Mouse (Mus musculus) CD4-positive, CD25-positive, alpha-beta regulatory T cell, adult 2 months (primary cell): Measurements from ENCODE around the gene Ing4.

Experiments used
- DNase-seq: peaks from one replicate; pipeline ENCODE4 v3.0.0-alpha.2; 2012; ENCODE audit warnings: low read depth, low spot score

Ing4 gene

GRCm38 (mm10) chr6:125039533-125040153 lies at the start of gene Ing4:
Gene Ing4, plus strand, starts transcription at chr6:125039760.
- peak; percentile 97 for DNase-seq

- DNase-seq: no peak
Observed at GRCm38 (mm10) chr6:124992241-124992640, 47.3 kb upstream of the Ing4 start.

- DNase-seq: no peak
Observed at GRCm38 (mm10) chr6:124993365-124993764, 46.2 kb upstream of the Ing4 start.

GRCm38 (mm10) chr6:124993876-124994275 lies 45.7 kb upstream of the Ing4 start:
- no peak for DNase-seq

- no peak for DNase-seq
Observed at GRCm38 (mm10) chr6:124995246-124995645, 44.3 kb upstream of the Ing4 start.

GRCm38 (mm10) chr6:124995831-124996403 lies 43.6 kb upstream of the Ing4 start:
- DNase-seq: no peak

- peak; percentile 84 for DNase-seq
Observed at GRCm38 (mm10) chr6:124996551-124997501, 42.7 kb upstream of the Ing4 start, which contains the start of gene Pianp. Gene Pianp, plus strand, starts transcription at chr6:124996694.

- no peak for DNase-seq
Observed at GRCm38 (mm10) chr6:124998066-124998465, 41.5 kb upstream of the Ing4 start.

- DNase-seq: no peak
Observed at GRCm38 (mm10) chr6:124999091-124999490, 40.5 kb upstream of the Ing4 start.

- no peak for DNase-seq
Observed at GRCm38 (mm10) chr6:124999546-124999945, 40.0 kb upstream of the Ing4 start.

GRCm38 (mm10) chr6:125003706-125004105 lies 35.9 kb upstream of the Ing4 start:
- DNase-seq: no peak

GRCm38 (mm10) chr6:125005086-125005485 lies 34.5 kb upstream of the Ing4 start:
- no peak for DNase-seq

GRCm38 (mm10) chr6:125008060-125008459 lies 31.5 kb upstream of the Ing4 start:
- peak; percentile 27 for DNase-seq

GRCm38 (mm10) chr6:125008586-125009128 lies 30.9 kb upstream of the Ing4 start:
- DNase-seq: peak; percentile 98

- DNase-seq: no peak
Observed at GRCm38 (mm10) chr6:125009129-125009180, 30.6 kb upstream of the Ing4 start, which contains the start of gene Zfp384. Gene Zfp384, plus strand, starts transcription at chr6:125009145.

GRCm38 (mm10) chr6:125009181-125010073 lies 30.1 kb upstream of the Ing4 start:
- peak; percentile 92 for DNase-seq

- DNase-seq: no peak
Observed at GRCm38 (mm10) chr6:125017682-125018081, 21.9 kb upstream of the Ing4 start.

GRCm38 (mm10) chr6:125030532-125030931 lies 9.0 kb upstream of the Ing4 start:
- peak; percentile 90 for DNase-seq

- no peak for DNase-seq
Observed at GRCm38 (mm10) chr6:125031604-125032003, 8.0 kb upstream of the Ing4 start.

- no peak for DNase-seq
Observed at GRCm38 (mm10) chr6:125038666-125039065, 894 bp upstream of the Ing4 start.

GRCm38 (mm10) chr6:125039131-125039530 lies 429 bp upstream of the Ing4 start:
- DNase-seq: no peak

GRCm38 (mm10) chr6:125040221-125040620 lies 661 bp downstream of the Ing4 start:
- DNase-seq: no peak
